28 mouse cellular contexts compared by ENCODE assay signal in genomic region chr6:139978114-139978513, GRCm38 (mm10).
DNase-seq lines count a peak whose midpoint lies in the region; ATAC-seq and TF ChIP-seq lines count a peak whose summit lies in the region.
"Had no signal": no experiment of that assay in that cellular context is flagged by ENCODE, and none has a peak within 500 bp of the region (broad histone marks: within the 10 kb centered on the region; RNA-seq: fewer than 3 reads in every experiment).

No protein-coding gene starts in this region.

- H3K4me1 ChIP-seq in intestine, embryonic 15.5 days (replicated peaks) = no peaks in the 10 kb centered on the region
- H3K4me1 ChIP-seq in intestine, postnatal 0 days (replicated peaks; ENCODE audit: control insufficient read depth, insufficient read depth, low read length) = no peaks in the 10 kb centered on the region; the same call in 1 of the 2 replicates
- no peaks in the 10 kb centered on the region for H3K4me1 ChIP-seq in lung, postnatal 0 days (ENCODE audit: insufficient read depth, low read depth, low read length)
- no peaks in the 10 kb centered on the region for H3K4me1 ChIP-seq in neural tube, embryonic 15.5 days
- H3K4me1 ChIP-seq: embryonic facial prominence, embryonic 13.5 days; hindbrain, embryonic 12.5 days; limb, embryonic 12.5 days; liver, embryonic 15.5 days; midbrain, embryonic 15.5 days had no signal

- peak; percentile 14 to 25 for DNase-seq in kidney, postnatal 4 days
- no peak for DNase-seq in kidney, postnatal 25 days
- peak; percentile 40 for DNase-seq in brain, adult 2 months (ENCODE audit: low read depth, low spot score)
- DNase-seq in lung, postnatal 0 days (ENCODE audit: low spot score) = peak; percentile 81
- DNase-seq in right cerebral cortex, postnatal 4 days = no peak
- DNase-seq: adrenal gland, postnatal 14 days; cerebellum, adult 11-12 months; cerebellum, adult 9-11 months; embryo, embryonic 11 days; gastrocnemius, postnatal 10 days; kidney, adult 8-10 months; right cerebral cortex, postnatal 25 days; spleen, adult 18-20 months; thymus, adult 2 months; thymus, postnatal 36 days had no signal

- WGBS in intestine, embryonic 15.5 days = 24% methylated on average over 3 of the region's 3 CpGs
- WGBS in intestine, postnatal 0 days = 55% methylated on average over 3 of the region's 3 CpGs
- WGBS in lung, postnatal 0 days = 45% methylated on average over 3 of the region's 3 CpGs
- 48% methylated on average over 3 of the region's 3 CpGs for WGBS in neural tube, embryonic 15.5 days

- TF ChIP-seq CTCF in intestine, postnatal 0 days (IDR thresholded peaks at IDR 0.05; ENCODE audit: low read depth) = no peak
- no peak for TF ChIP-seq CTCF in lung, postnatal 0 days (IDR thresholded peaks at IDR 0.05)

- no peak for TF ChIP-seq EP300 in lung, postnatal 0 days (IDR thresholded peaks at IDR 0.05)

- H3K4me2 ChIP-seq in intestine, embryonic 15.5 days (replicated peaks) = no peak overlapping the region
- no peak overlapping the region for H3K4me2 ChIP-seq in intestine, postnatal 0 days (replicated peaks; ENCODE audit: low read depth)
- no peak overlapping the region for H3K4me2 ChIP-seq in lung, postnatal 0 days (replicated peaks; ENCODE audit: low read depth, low read length)
- H3K4me2 ChIP-seq in neural tube, embryonic 15.5 days = no peak overlapping the region
- H3K4me2 ChIP-seq: embryonic facial prominence, embryonic 13.5 days; hindbrain, embryonic 12.5 days; limb, embryonic 12.5 days; liver, embryonic 15.5 days; midbrain, embryonic 15.5 days had no signal

- peak; percentile 53; the same call in 1 of the 2 replicates for ATAC-seq in intestine, embryonic 15.5 days
- ATAC-seq in intestine, postnatal 0 days = no peak
- peak; percentile 88 for ATAC-seq in lung, postnatal 0 days
- ATAC-seq in neural tube, embryonic 15.5 days (ENCODE audit: low FRiP score) = no peak
- ATAC-seq: CD4-positive, CD25-positive, alpha-beta regulatory T cell, adult 4 months; forebrain, embryonic 16.5 days; midbrain, embryonic 15.5 days had no signal

- no peak overlapping the region for H3K4me3 ChIP-seq in intestine, embryonic 15.5 days (replicated peaks)
- H3K4me3 ChIP-seq in intestine, postnatal 0 days (ENCODE audit: low read depth, low read length) = no peak overlapping the region
- H3K4me3 ChIP-seq in lung, postnatal 0 days (ENCODE audit: low read depth, low read length) = no peak overlapping the region
- H3K4me3 ChIP-seq in neural tube, embryonic 15.5 days (replicated peaks) = no peak overlapping the region
- H3K4me3 ChIP-seq: embryonic facial prominence, embryonic 13.5 days; erythroblast, embryonic 14.5 days; hindbrain, embryonic 12.5 days; left cerebral cortex, adult 2 months; limb, embryonic 12.5 days; liver, embryonic 15.5 days; midbrain, embryonic 10.5 days; midbrain, embryonic 15.5 days had no signal

- no peak overlapping the region for H3K27ac ChIP-seq in intestine, embryonic 15.5 days
- no peak overlapping the region for H3K27ac ChIP-seq in intestine, postnatal 0 days (ENCODE audit: low read depth, low read length)
- H3K27ac ChIP-seq in lung, postnatal 0 days (ENCODE audit: low read length) = no peak overlapping the region
- no peak overlapping the region for H3K27ac ChIP-seq in neural tube, embryonic 15.5 days (replicated peaks)
- H3K27ac ChIP-seq: embryonic facial prominence, embryonic 13.5 days; hindbrain, embryonic 12.5 days; left cerebral cortex, adult 2 months; limb, embryonic 12.5 days; liver, embryonic 15.5 days; midbrain, embryonic 10.5 days; midbrain, embryonic 15.5 days had no signal

- no peaks in the 10 kb centered on the region for H3K36me3 ChIP-seq in intestine, embryonic 15.5 days
- H3K36me3 ChIP-seq in intestine, postnatal 0 days (ENCODE audit: control insufficient read depth, insufficient read depth) = no peaks in the 10 kb centered on the region
- no peaks in the 10 kb centered on the region for H3K36me3 ChIP-seq in lung, postnatal 0 days (ENCODE audit: insufficient read depth, low read length)
- no peaks in the 10 kb centered on the region for H3K36me3 ChIP-seq in neural tube, embryonic 15.5 days
- H3K36me3 ChIP-seq: embryonic facial prominence, embryonic 13.5 days; hindbrain, embryonic 12.5 days; limb, embryonic 12.5 days; liver, embryonic 15.5 days; midbrain, embryonic 10.5 days; midbrain, embryonic 15.5 days had no signal

- H3K9me3 ChIP-seq in intestine, embryonic 15.5 days = no peaks in the 10 kb centered on the region
- H3K9me3 ChIP-seq in intestine, postnatal 0 days (ENCODE audit: control insufficient read depth) = no peaks in the 10 kb centered on the region
- H3K9me3 ChIP-seq in lung, postnatal 0 days (ENCODE audit: low read length) = no peaks in the 10 kb centered on the region
- no peaks in the 10 kb centered on the region for H3K9me3 ChIP-seq in neural tube, embryonic 15.5 days (replicated peaks)
- H3K9me3 ChIP-seq: embryonic facial prominence, embryonic 13.5 days; hindbrain, embryonic 12.5 days; limb, embryonic 12.5 days; liver, embryonic 15.5 days; midbrain, embryonic 10.5 days; midbrain, embryonic 15.5 days had no signal

- no peak overlapping the region for H3K9ac ChIP-seq in intestine, embryonic 15.5 days
- H3K9ac ChIP-seq in intestine, postnatal 0 days (ENCODE audit: low read depth, low read length) = no peak overlapping the region
- H3K9ac ChIP-seq in lung, postnatal 0 days (replicated peaks; ENCODE audit: low read depth) = no peak overlapping the region
- H3K9ac ChIP-seq in neural tube, embryonic 15.5 days (replicated peaks) = no peak overlapping the region
- H3K9ac ChIP-seq: embryonic facial prominence, embryonic 13.5 days; hindbrain, embryonic 12.5 days; limb, embryonic 12.5 days; liver, embryonic 15.5 days; midbrain, embryonic 15.5 days had no signal

- no peaks in the 10 kb centered on the region for H3K27me3 ChIP-seq in intestine, embryonic 15.5 days (replicated peaks)
- H3K27me3 ChIP-seq in intestine, postnatal 0 days (replicated peaks; ENCODE audit: control insufficient read depth, insufficient read depth, low read length) = no peaks in the 10 kb centered on the region
- no peaks in the 10 kb centered on the region for H3K27me3 ChIP-seq in lung, postnatal 0 days (replicated peaks; ENCODE audit: insufficient read depth, low read length)
- no peaks in the 10 kb centered on the region for H3K27me3 ChIP-seq in neural tube, embryonic 15.5 days (replicated peaks)
- H3K27me3 ChIP-seq: embryonic facial prominence, embryonic 13.5 days; hindbrain, embryonic 12.5 days; limb, embryonic 12.5 days; liver, embryonic 15.5 days; midbrain, embryonic 15.5 days had no signal

Comparison
In these comparisons a context has a peak if more than half of its experiments do, and no peak if none do; other contexts are left out.
1. ATAC-seq: peak in intestine, embryonic 15.5 days (single experiment) and lung, postnatal 0 days (single experiment); none in intestine, postnatal 0 days (single experiment) and neural tube, embryonic 15.5 days (single experiment).
2. DNase-seq: peak in kidney, postnatal 4 days (2 of 2), brain, adult 2 months (single experiment) and lung, postnatal 0 days (single experiment); none in kidney, postnatal 25 days (0 of 2) and right cerebral cortex, postnatal 4 days (single experiment).